Mouse (Mus musculus) intestine, embryonic 14.5 days (tissue): ENCODE measurements around the gene Aip. TPM values are rescaled to one million over a fixed set of nuclear protein-coding genes. Genes with fewer than 3 reads are reported as not detected.
"Not testable (repeated sequence)": the region's sequence is repeated elsewhere in the genome, so short reads cannot be mapped to it uniquely, and the experiment has no call there.

Experiments used
- ATAC-seq: fragments of 200-750 bp; cut with Nextera tagmentation; replicated peaks from 2 replicates; pipeline ENCODE4 v1.8.0; 2017; ENCODE audit warnings: low read depth, moderate number of reproducible peaks, moderate TSS enrichment, moderate library complexity; ENCODE audit not compliant: low FRiP score, low TSS enrichment
- DNase-seq: peaks from one replicate; pipeline ENCODE4 v3.0.0-alpha.2; 2018; ENCODE audit warnings: low spot score
- H3K27ac ChIP-seq: fragments of 300-500 bp; sonication (generic); 2 replicates; pipeline ENCODE4 v1.5.1; 2014; ENCODE audit warnings: low read depth, mild to moderate bottlenecking, control low read depth
- H3K27me3 ChIP-seq: fragments of 300-500 bp; sonication (generic); replicated peaks from 2 replicates; pipeline ENCODE4 v1.6.1; 2014; ENCODE audit warnings: low read length, control low read depth; ENCODE audit not compliant: control insufficient read depth, insufficient read depth
- H3K36me3 ChIP-seq: fragments of 300-500 bp; sonication (generic); 2 replicates; pipeline ENCODE4 v1.6.1; 2014; ENCODE audit warnings: low read length, control low read depth; ENCODE audit not compliant: control insufficient read depth, insufficient read depth
- H3K4me1 ChIP-seq: fragments of 300-500 bp; sonication (generic); replicated peaks from 2 replicates; pipeline ENCODE4 v1.6.1; 2014; ENCODE audit warnings: low read length, control low read depth, mixed read lengths; ENCODE audit not compliant: control insufficient read depth, insufficient read depth
- H3K4me2 ChIP-seq: fragments of 300-500 bp; sonication (generic); 2 replicates; pipeline ENCODE4 v1.6.1; 2014; ENCODE audit warnings: low read length
- H3K4me3 ChIP-seq: fragments of 300-500 bp; sonication (generic); 2 replicates; pipeline ENCODE4 v1.5.1; 2014; ENCODE audit warnings: low read depth, low read length, control low read depth, mixed read lengths
- H3K9ac ChIP-seq: fragments of 300-500 bp; sonication (generic); 2 replicates; pipeline ENCODE4 v1.6.1; 2014; ENCODE audit warnings: mild to moderate bottlenecking, low read length
- H3K9me3 ChIP-seq: fragments of 300-500 bp; sonication (generic); 2 replicates; pipeline ENCODE4 v1.6.1; 2016; ENCODE audit warnings: low read length, control low read depth; ENCODE audit not compliant: control insufficient read depth
- WGBS: fragments of 180-500 bp; shearing (Covaris S2); extraction: QIAGEN DNeasy Blood & Tissue Kit; methylation state at CpG from one replicate; pipeline ENCODE4 v1.1.7; 2014; 5-methylcytosine and 5-hydroxymethylcytosine counted together
- polyA plus RNA-seq: library from polyadenylated mRNA; unstranded; fragments of >200 nt; fragmentation: Nextera tagmentation; extraction: Ambion mirVana; gene quantifications from 2 replicates; pipeline ENCODE4 v1.2.1, GENCODE M21; 2014

Aip gene
- polyA plus RNA-seq, 1 experiment from 2014 or later: 89.7 TPM

DNA sequence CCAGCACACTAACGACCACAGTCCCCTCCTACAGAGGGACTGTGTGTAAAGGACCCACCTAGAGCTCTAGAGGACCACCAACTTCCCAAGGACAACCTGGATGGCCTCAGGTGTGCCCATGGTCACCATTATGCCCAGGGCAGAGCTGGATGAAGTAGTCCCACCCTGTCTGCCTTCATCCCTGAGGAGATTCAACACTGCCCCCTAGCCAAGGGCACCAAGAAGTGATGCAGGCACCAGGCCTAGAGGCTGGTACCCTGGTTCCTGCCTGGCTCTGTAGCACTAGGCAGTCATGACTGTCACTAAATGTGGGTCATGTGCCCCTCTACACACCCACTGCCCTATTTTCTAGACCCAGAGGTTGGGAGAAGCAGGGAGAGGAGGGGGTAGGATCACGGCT, 6.1 kb upstream of the Aip start:
- H3K4me3 ChIP-seq: no peak overlapping the region
- no peaks in the 10 kb centered on the region for H3K9me3 ChIP-seq
- WGBS: 90% methylated on average over 2 of the region's 2 CpGs
- DNase-seq (no peak), ATAC-seq (no peak)
- no peaks in the 10 kb centered on the region for H3K27me3 ChIP-seq
- peaks cover 52% of the 10 kb centered on the region for H3K36me3 ChIP-seq
- H3K27ac ChIP-seq: no peak overlapping the region
- no peak overlapping the region for H3K9ac ChIP-seq
- H3K4me1 ChIP-seq: peaks cover 5% of the 10 kb centered on the region
- no peak overlapping the region for H3K4me2 ChIP-seq

- WGBS: 94% methylated on average over 5 of the region's 5 CpGs
- Histone ChIP-seq H3K4me3 (no peak overlapping the region), H3K9ac (no peak overlapping the region), H3K4me2 (no peak overlapping the region), H3K4me1 (peaks cover 7% of the 10 kb centered on the region), H3K27me3 (no peaks in the 10 kb centered on the region), H3K27ac (no peak overlapping the region), H3K36me3 (peaks cover 52% of the 10 kb centered on the region), H3K9me3 (no peaks in the 10 kb centered on the region)
- ATAC-seq: no peak
- DNase-seq: no peak
Measured at GRCm38 (mm10) chr19:4131075-4131474, 5.4 kb upstream of the Aip start.

GRCm38 (mm10) chr19:4130106-4130505, 4.4 kb upstream of the Aip start:
- H3K4me3 ChIP-seq: no peak overlapping the region

DNA sequence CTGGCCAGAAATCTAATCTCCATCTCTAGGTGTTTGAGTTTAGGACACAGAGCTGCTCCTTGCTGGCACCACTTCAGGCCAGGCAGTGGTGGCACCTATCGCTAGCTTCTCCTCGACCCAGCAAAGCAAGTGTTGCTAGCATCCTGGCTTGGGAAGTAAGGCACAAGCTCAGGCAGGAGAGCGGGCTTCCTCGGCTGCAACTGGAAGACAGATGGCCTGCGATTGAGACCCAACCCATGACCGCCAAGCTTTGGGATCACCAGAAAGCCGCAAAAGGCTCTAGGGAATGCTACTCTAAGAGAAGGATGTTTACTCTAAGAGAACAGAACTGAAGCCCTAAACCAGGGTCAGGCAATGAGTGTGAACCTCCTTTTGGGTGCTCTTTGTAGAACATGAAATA, 3.8 kb upstream of the Aip start:
- Histone ChIP-seq H3K27ac (no peak overlapping the region), H3K4me1 (peaks cover 13% of the 10 kb centered on the region), H3K4me2 (no peak overlapping the region), H3K36me3 (peaks cover 52% of the 10 kb centered on the region), H3K9me3 (no peaks in the 10 kb centered on the region), H3K27me3 (no peaks in the 10 kb centered on the region), H3K4me3 (no peak overlapping the region), H3K9ac (no peak overlapping the region)
- ATAC-seq: no peak
- DNase-seq: no peak
- 91% methylated on average over 7 of the region's 7 CpGs for WGBS

More at GRCm38 (mm10) chr19:4130106-4130505, 4.4 kb upstream of the Aip start:
- Histone ChIP-seq H3K9ac (no peak overlapping the region), H3K9me3 (no peaks in the 10 kb centered on the region), H3K36me3 (peaks cover 52% of the 10 kb centered on the region), H3K4me2 (no peak overlapping the region), H3K27me3 (no peaks in the 10 kb centered on the region), H3K27ac (no peak overlapping the region), H3K4me1 (peaks cover 8% of the 10 kb centered on the region)
- no peak for DNase-seq
- no peak for ATAC-seq
- WGBS: 86% methylated on average over 4 of the region's 4 CpGs

GRCm38 (mm10) chr19:4126759-4127495, 1.3 kb upstream of the Aip start:
- H3K4me2 ChIP-seq: peak overlapping the region; percentile 91
- peak overlapping the region; percentile 98 for H3K4me3 ChIP-seq
- WGBS: 52% methylated on average over 6 of the region's 7 CpGs
- H3K27me3 ChIP-seq: no peaks in the 10 kb centered on the region
- ATAC-seq: no peak
- H3K27ac ChIP-seq: no peak overlapping the region
- H3K4me1 ChIP-seq: peaks cover 13% of the 10 kb centered on the region
- no peak for DNase-seq
- H3K9ac ChIP-seq: peak overlapping the region; percentile 84
- peaks cover 37% of the 10 kb centered on the region for H3K36me3 ChIP-seq
- H3K9me3 ChIP-seq: no peaks in the 10 kb centered on the region

- WGBS: 16% methylated on average over 2 of the region's 4 CpGs
- ATAC-seq: peak; percentile 25
- not testable (repeated sequence) for H3K27me3 ChIP-seq, DNase-seq, H3K9me3 ChIP-seq
- Histone ChIP-seq H3K4me3 (peak overlapping the region; percentile 98), H3K9ac (0 out of 2 replicates have a peak overlapping the region, but pooled peaks have one; percentile 25), H3K36me3 (peaks cover 22% of the 10 kb centered on the region), H3K27ac (peak overlapping the region; percentile 7; the same call in 1 of the 2 replicates), H3K4me1 (peaks cover 20% of the 10 kb centered on the region), H3K4me2 (peak overlapping the region; percentile 91)
Measured at GRCm38 (mm10) chr19:4125268-4125667, 390 bp downstream of the Aip start.

GRCm38 (mm10) chr19:4124432-4124831, 1.2 kb downstream of the Aip start:
- Histone ChIP-seq H3K36me3 (peaks cover 14% of the 10 kb centered on the region), H3K4me3 (no peak overlapping the region), H3K9me3 (no peaks in the 10 kb centered on the region), H3K4me2 (no peak overlapping the region), H3K27me3 (no peaks in the 10 kb centered on the region), H3K27ac (no peak overlapping the region), H3K9ac (no peak overlapping the region), H3K4me1 (peaks cover 20% of the 10 kb centered on the region)
- WGBS: 81% methylated on average over 4 of the region's 4 CpGs
- DNase-seq (no peak), ATAC-seq (no peak)

DNA sequence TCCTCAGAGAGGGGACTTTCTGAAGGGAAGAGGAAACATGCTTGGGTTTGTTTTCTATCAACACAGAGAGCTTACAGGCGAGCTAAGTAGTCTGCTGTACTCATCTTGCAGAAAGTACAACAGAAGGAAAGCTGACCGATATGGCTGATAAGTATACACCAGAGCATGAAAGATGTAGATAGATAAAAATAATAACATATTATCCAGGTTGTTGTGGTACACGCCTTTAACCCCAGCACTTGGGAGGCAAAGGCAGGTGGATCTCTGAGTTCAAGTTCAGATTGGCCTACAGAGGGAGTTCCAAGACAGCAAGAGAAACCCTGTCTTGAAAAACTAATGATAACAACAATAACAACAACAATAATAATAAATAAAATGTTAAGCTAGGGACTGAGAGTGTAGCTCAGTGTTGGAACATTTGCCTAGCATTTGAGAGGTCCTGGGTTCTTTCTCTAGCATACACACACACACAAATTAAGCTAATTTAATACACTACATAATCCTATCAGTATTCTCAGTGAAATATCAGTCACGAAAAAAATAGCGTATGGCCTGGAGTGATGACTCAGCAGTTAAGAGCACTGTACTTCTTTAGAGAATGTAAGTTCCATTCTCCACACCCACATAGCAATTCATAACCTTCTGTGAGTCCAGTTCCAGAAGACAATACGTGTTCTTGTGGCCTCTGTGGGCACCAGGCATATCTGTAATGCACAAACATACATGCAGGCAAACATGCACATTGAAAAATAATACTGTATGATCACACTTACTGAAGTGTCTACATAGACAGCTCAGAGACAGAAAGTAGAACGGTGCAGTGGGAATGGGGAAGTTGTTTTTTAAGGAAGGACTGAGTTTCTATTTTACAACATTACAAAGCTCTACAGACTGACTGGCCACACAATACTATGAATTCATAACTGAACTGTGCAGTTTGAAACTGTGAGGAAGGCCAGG, 3.0 kb downstream of the Aip start:
- no peak for ATAC-seq

More for the DNA sequence above, 3.0 kb downstream of the Aip start:
- H3K27ac ChIP-seq: no peak overlapping the region
- H3K27me3 ChIP-seq: no peaks in the 10 kb centered on the region
- H3K9ac ChIP-seq: no peak overlapping the region
- H3K4me2 ChIP-seq: no peak overlapping the region
- peaks cover 20% of the 10 kb centered on the region for H3K4me1 ChIP-seq
- no peak overlapping the region for H3K4me3 ChIP-seq
- H3K36me3 ChIP-seq: peaks cover 11% of the 10 kb centered on the region
- no peaks in the 10 kb centered on the region for H3K9me3 ChIP-seq
- DNase-seq: no peak
- WGBS: 82% methylated on average over 7 of the region's 7 CpGs
